Mouse (Mus musculus): ENCODE results near the gene Cln3.

DNA sequence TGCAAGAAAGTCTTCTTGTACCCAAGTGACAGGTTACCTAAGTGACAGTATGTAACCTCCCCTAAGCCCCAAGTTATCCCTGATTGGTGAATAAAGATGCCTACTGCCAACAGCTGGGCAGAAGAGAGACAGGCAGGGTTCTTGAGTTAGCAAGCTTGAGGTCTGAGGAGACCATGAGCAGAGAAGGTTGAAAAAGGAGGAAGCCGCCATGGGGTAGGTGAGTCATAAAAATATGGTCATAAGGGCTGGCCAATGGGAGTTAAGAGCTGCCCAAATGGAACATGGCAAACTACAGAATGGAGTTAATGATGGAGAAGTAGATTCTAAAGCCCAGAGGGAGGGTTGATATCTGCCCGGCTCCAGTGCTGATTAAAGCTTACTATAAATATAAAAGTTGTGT lies 40.0 kb downstream of the Cln3 start:
- TF ChIP-seq CTCF (IDR thresholded peaks at IDR 0.05; ENCODE audit: extremely low read depth, insufficient read depth, insufficient read length, insufficient replicate concordance): no peak
- no peak for TF ChIP-seq POLR2A (IDR thresholded peaks at IDR 0.05; ENCODE audit: low read depth, low read length)
